Mouse (Mus musculus) midbrain, postnatal 0 days (tissue): ENCODE data around the gene P3h3. TPM values are rescaled to one million over a fixed set of nuclear protein-coding genes. Genes with fewer than 3 reads are reported as not detected.
"Not testable (repeated sequence)": the region's sequence is repeated elsewhere in the genome, so short reads cannot be mapped to it uniquely, and the experiment has no call there.

Experiments used
- ATAC-seq: fragments of 200-750 bp; cut with Nextera tagmentation; 2 replicates; pipeline ENCODE4 v1.8.0; 2017; ENCODE audit warnings: moderate number of reproducible peaks, mild to moderate bottlenecking, moderate TSS enrichment, moderate library complexity; ENCODE audit not compliant: low FRiP score
- DNase-seq: peaks from one replicate; pipeline ENCODE4 v3.0.0-alpha.2; 2015; ENCODE audit warnings: low spot score
- H3K27ac ChIP-seq: fragments of 300-500 bp; sonication (generic); 2 replicates; pipeline ENCODE4 v1.5.1; 2014; ENCODE audit warnings: low read depth, mild to moderate bottlenecking, low read length, mixed read lengths
- H3K27me3 ChIP-seq: fragments of 300-500 bp; sonication (generic); 2 replicates; pipeline ENCODE4 v1.6.1; 2014; ENCODE audit warnings: low read length, control low read depth, mixed read lengths; ENCODE audit not compliant: insufficient read depth
- H3K36me3 ChIP-seq: fragments of 300-500 bp; sonication (generic); 2 replicates; pipeline ENCODE4 v1.6.1; 2014; ENCODE audit warnings: low read length, control low read depth, mixed read lengths; ENCODE audit not compliant: insufficient read depth
- H3K4me1 ChIP-seq: fragments of 300-500 bp; sonication (generic); 2 replicates; pipeline ENCODE4 v1.6.1; 2014; ENCODE audit warnings: mild to moderate bottlenecking, control low read depth, antibody characterized with exemption, low read length, mixed read lengths; ENCODE audit not compliant: insufficient read depth
- H3K4me2 ChIP-seq: fragments of 300-500 bp; sonication (generic); 2 replicates; pipeline ENCODE4 v1.6.1; 2014; ENCODE audit warnings: low read depth, mild to moderate bottlenecking, low read length, mixed read lengths; ENCODE audit not compliant: poor library complexity, severe bottlenecking
- H3K4me3 ChIP-seq: fragments of 300-500 bp; sonication (generic); 2 replicates; pipeline ENCODE4 v1.5.1; 2014; ENCODE audit warnings: low read depth, mild to moderate bottlenecking, low read length, moderate library complexity
- H3K9ac ChIP-seq: fragments of 300-500 bp; sonication (generic); replicated peaks from 2 replicates; pipeline ENCODE4 v1.6.1; 2014; ENCODE audit warnings: mild to moderate bottlenecking, low read length, moderate library complexity, mixed read lengths; ENCODE audit not compliant: poor library complexity, severe bottlenecking
- H3K9me3 ChIP-seq: fragments of 300-500 bp; sonication (generic); 2 replicates; pipeline ENCODE4 v1.6.1; 2016; ENCODE audit warnings: low read length, control low read depth
- CTCF ChIP-seq: IDR thresholded peaks from 2 replicates; pipeline ENCODE4 v1.5.1; 2016; ENCODE audit warnings: antibody characterized with exemption, mild to moderate bottlenecking
- WGBS: fragments of 180-500 bp; shearing (Covaris S2); extraction: QIAGEN DNeasy Blood & Tissue Kit; methylation state at CpG from one replicate; pipeline ENCODE4 v1.1.7; 2014; 5-methylcytosine and 5-hydroxymethylcytosine counted together
- polyA plus RNA-seq: library from polyadenylated mRNA; unstranded; fragments of >200 nt; fragmentation: Nextera tagmentation; extraction: Ambion mirVana; gene quantifications from 2 replicates; pipeline ENCODE4 v1.2.1, GENCODE M21; 2015
- total RNA-seq: library from RNA; depleted of rRNA; stranded (reverse); fragments of >200 nt; gene quantifications from 2 replicates; pipeline ENCODE4 v1.2.3, GENCODE M21; 2014

Gene P3h3
- total and polyA plus RNA-seq, 2 experiments from 2014 or later = 11.2 to 74.4 TPM

GRCm38 (mm10) chr6:124840241-124841167 is 17.0 kb downstream of the P3h3 start, which contains the start of gene Gnb3:
Gnb3 (minus strand) TSS chr6:124840275.
- H3K27me3 ChIP-seq = no peaks in the 10 kb centered on the region
- no peaks in the 10 kb centered on the region for H3K4me1 ChIP-seq
- H3K9me3 ChIP-seq = no peaks in the 10 kb centered on the region
- H3K36me3 ChIP-seq = peaks cover 11% of the 10 kb centered on the region; the same call in 1 of the 2 replicates
- WGBS = 12% methylated on average over 15 of the region's 15 CpGs
- DNase-seq (peak; percentile 51), ATAC-seq (0 out of 2 replicates have a peak, but pooled peaks have one; percentile 1)
- TF ChIP-seq CTCF = no peak
- H3K27ac ChIP-seq = no peak within 1 kb of the TSS
- no peak within 1 kb of the TSS for H3K4me3 ChIP-seq
- H3K4me2 ChIP-seq = no peak within 1 kb of the TSS
- 0 out of 2 replicates have a peak within 1 kb of the TSS, but pooled peaks have one; percentile 9 for H3K9ac ChIP-seq

- no peak for TF ChIP-seq CTCF
- Histone ChIP-seq H3K4me3 (no peak overlapping the region), H3K9me3 (no peaks in the 10 kb centered on the region), H3K9ac (no peak overlapping the region), H3K4me1 (no peaks in the 10 kb centered on the region), H3K27me3 (no peaks in the 10 kb centered on the region), H3K4me2 (no peak overlapping the region), H3K27ac (no peak overlapping the region), H3K36me3 (peaks cover 4% of the 10 kb centered on the region; the same call in 1 of the 2 replicates)
- 13% methylated on average over 8 of the region's 8 CpGs for WGBS
- DNase-seq (no peak), ATAC-seq (peak; percentile 18; the same call in 1 of the 2 replicates)
Observed at GRCm38 (mm10) chr6:124839805-124840204, 17.7 kb downstream of the P3h3 start.

- no peaks in the 10 kb centered on the region for H3K36me3 ChIP-seq
- no peak for TF ChIP-seq CTCF
Observed at GRCm38 (mm10) chr6:124836411-124836810, 21.1 kb downstream of the P3h3 start.

GRCm38 (mm10) chr6:124835531-124835930 is 22.0 kb downstream of the P3h3 start:
- WGBS = 65% methylated on average over 10 of the region's 10 CpGs
- no peak for ATAC-seq

More at GRCm38 (mm10) chr6:124836411-124836810, 21.1 kb downstream of the P3h3 start:
- DNase-seq (no peak), ATAC-seq (no peak)
- Histone ChIP-seq H3K9me3 (no peaks in the 10 kb centered on the region), H3K4me2 (no peak overlapping the region), H3K27ac (no peak overlapping the region), H3K4me3 (no peak overlapping the region), H3K9ac (no peak overlapping the region), H3K4me1 (no peaks in the 10 kb centered on the region), H3K27me3 (no peaks in the 10 kb centered on the region)
- 81% methylated on average over 7 of the region's 7 CpGs for WGBS

GRCm38 (mm10) chr6:124834512-124835081 is 23.0 kb downstream of the P3h3 start:
- Histone ChIP-seq H3K4me3 (no peak overlapping the region), H3K4me2 (no peak overlapping the region), H3K36me3 (no peaks in the 10 kb centered on the region), H3K9me3 (no peaks in the 10 kb centered on the region), H3K27me3 (no peaks in the 10 kb centered on the region), H3K4me1 (peaks cover 4% of the 10 kb centered on the region), H3K9ac (no peak overlapping the region), H3K27ac (no peak overlapping the region)
- 85% methylated on average over 6 of the region's 6 CpGs for WGBS
- no peak for ATAC-seq
- TF ChIP-seq CTCF = no peak
- DNase-seq = no peak

More at GRCm38 (mm10) chr6:124835531-124835930, 22.0 kb downstream of the P3h3 start:
- H3K9me3 ChIP-seq = no peaks in the 10 kb centered on the region
- H3K36me3 ChIP-seq = no peaks in the 10 kb centered on the region
- no peak for DNase-seq
- H3K9ac ChIP-seq = no peak overlapping the region
- H3K4me2 ChIP-seq = no peak overlapping the region
- H3K27me3 ChIP-seq = no peaks in the 10 kb centered on the region
- H3K27ac ChIP-seq = no peak overlapping the region
- no peak for TF ChIP-seq CTCF
- no peaks in the 10 kb centered on the region for H3K4me1 ChIP-seq
- no peak overlapping the region for H3K4me3 ChIP-seq

- Histone ChIP-seq H3K9me3 (no peaks in the 10 kb centered on the region), H3K36me3 (no peaks in the 10 kb centered on the region), H3K4me3 (no peak overlapping the region), H3K9ac (no peak overlapping the region), H3K4me1 (peaks cover 4% of the 10 kb centered on the region), H3K27me3 (no peaks in the 10 kb centered on the region), H3K27ac (no peak overlapping the region), H3K4me2 (no peak overlapping the region)
- DNase-seq (no peak), ATAC-seq (no peak)
- TF ChIP-seq CTCF = no peak
- WGBS = 94% methylated on average over 8 of the region's 8 CpGs
Observed at GRCm38 (mm10) chr6:124831649-124832048, 25.9 kb downstream of the P3h3 start.

- H3K27ac ChIP-seq, H3K36me3 ChIP-seq, H3K9me3 ChIP-seq, H3K4me2 ChIP-seq, H3K9ac ChIP-seq, H3K4me1 ChIP-seq, H3K27me3 ChIP-seq, DNase-seq, H3K4me3 ChIP-seq, ATAC-seq: not testable (repeated sequence)
- WGBS = 92% methylated on average over 4 of the region's 4 CpGs
Observed at GRCm38 (mm10) chr6:124831199-124831598, 26.4 kb downstream of the P3h3 start.
